Comparison of ENCODE assay signal across 8 mouse cellular contexts in genomic region chr9:64021853-64022561, GRCm38 (mm10). TPM values are rescaled to one million over a fixed set of nuclear protein-coding genes. Genes with fewer than 3 reads are reported as not detected.
DNase-seq lines count a peak whose midpoint lies in the region; ATAC-seq and TF ChIP-seq lines count a peak whose summit lies in the region.

Gene Smad6 (minus strand): TSS chr9:64022059.

- peaks cover 0 to 34% of the 10 kb centered on the region in 2 experiments; a peak in 2 of 4 replicates for H3K4me1 ChIP-seq in CH12.LX (ENCODE audit: control insufficient read depth in 1 of 2, insufficient read depth in 2 of 2)
- peaks cover 23% of the 10 kb centered on the region for H3K4me1 ChIP-seq in forebrain, embryonic 14.5 days (ENCODE audit: control insufficient read depth, insufficient read depth, low read length)
- peaks cover 54% of the 10 kb centered on the region for H3K4me1 ChIP-seq in liver, postnatal 0 days (ENCODE audit: insufficient read depth)
- H3K4me1 ChIP-seq in neural tube, embryonic 13.5 days (replicated peaks): peaks cover 66% of the 10 kb centered on the region
- H3K4me1 ChIP-seq in thymus, adult 2 months (replicated peaks; ENCODE audit: control insufficient read depth, insufficient read depth, low read length): peaks cover 33% of the 10 kb centered on the region

- H3K79me2 ChIP-seq in CH12.LX (replicated peaks; ENCODE audit: control insufficient read depth, extremely low read depth, insufficient read depth, poor library complexity, severe bottlenecking): no peaks in the 10 kb centered on the region

- no peak for TF ChIP-seq RAD21 in CH12.LX (IDR thresholded peaks at IDR 0.05; ENCODE audit: low read depth, low read length)

- peak within 1 kb of the TSS; percentile 65 for H3K4me2 ChIP-seq in CH12.LX (ENCODE audit: insufficient read depth, low read depth, poor library complexity, severe bottlenecking)
- peak within 1 kb of the TSS; percentile 89 for H3K4me2 ChIP-seq in forebrain, embryonic 14.5 days (ENCODE audit: low read length)
- H3K4me2 ChIP-seq in liver, postnatal 0 days (ENCODE audit: low read depth, low read length): peak within 1 kb of the TSS; percentile 98
- H3K4me2 ChIP-seq in neural tube, embryonic 13.5 days: peak within 1 kb of the TSS; percentile 83

- in situ Hi-C loops in CH12.LX (cut with MboI; ENCODE audit: low pct_ligation_motif_present, low pct_unique_long_range_greater_than_20kb, low sequenced_read_pairs): no loop called here

- peaks cover 5% of the 10 kb centered on the region for H3K27me3 ChIP-seq in CH12.LX (replicated peaks)
- peaks cover 21% of the 10 kb centered on the region for H3K27me3 ChIP-seq in forebrain, embryonic 14.5 days (replicated peaks; ENCODE audit: control insufficient read depth, insufficient read depth, low read length)
- peaks cover 49% of the 10 kb centered on the region for H3K27me3 ChIP-seq in liver, postnatal 0 days (ENCODE audit: insufficient read depth, low read length)
- H3K27me3 ChIP-seq in neural tube, embryonic 13.5 days: peaks cover 37% of the 10 kb centered on the region
- H3K27me3 ChIP-seq in thymus, adult 2 months (ENCODE audit: control insufficient read depth, insufficient read depth, low read length): peaks cover 26% of the 10 kb centered on the region

- H3K36me3 ChIP-seq in CH12.LX (replicated peaks in 1 of 2; ENCODE audit: control insufficient read depth in 1 of 2, insufficient read depth in 1 of 2, low read length in 1 of 2): no peaks in the 10 kb centered on the region
- no peaks in the 10 kb centered on the region for H3K36me3 ChIP-seq in forebrain, embryonic 14.5 days (ENCODE audit: control insufficient read depth, insufficient read depth, low read length)
- no peaks in the 10 kb centered on the region for H3K36me3 ChIP-seq in liver, postnatal 0 days (replicated peaks; ENCODE audit: insufficient read depth, low read length)
- no peaks in the 10 kb centered on the region for H3K36me3 ChIP-seq in neural tube, embryonic 13.5 days
- H3K36me3 ChIP-seq in thymus, adult 2 months (ENCODE audit: control insufficient read depth, insufficient read depth, low read length): no peaks in the 10 kb centered on the region

- peaks cover 24% of the 10 kb centered on the region for H3K9me3 ChIP-seq in CH12.LX (replicated peaks; ENCODE audit: low read length)
- no peaks in the 10 kb centered on the region for H3K9me3 ChIP-seq in forebrain, embryonic 14.5 days (replicated peaks; ENCODE audit: control insufficient read depth, low read length)
- no peaks in the 10 kb centered on the region for H3K9me3 ChIP-seq in liver, postnatal 0 days (ENCODE audit: low read length)
- H3K9me3 ChIP-seq in neural tube, embryonic 13.5 days: no peaks in the 10 kb centered on the region

- WGBS in forebrain, embryonic 14.5 days: under 1% methylated on average over 56 of the region's 60 CpGs
- under 1% methylated on average over 60 of the region's 60 CpGs for WGBS in large intestine, adult 2 months
- WGBS in liver, postnatal 0 days (ENCODE audit: insufficient replicate concordance): under 1% methylated on average over 60 of the region's 60 CpGs
- under 1% methylated on average over 59 of the region's 60 CpGs for WGBS in neural tube, embryonic 13.5 days
- WGBS in thymus, adult 2 months: under 1% methylated on average over 60 of the region's 60 CpGs

- no peak for TF ChIP-seq POLR2A in CH12.LX (IDR thresholded peaks at IDR 0.05; ENCODE audit: low read depth, low read length)
- no peak for TF ChIP-seq POLR2A in thymus, adult 2 months (IDR thresholded peaks at IDR 0.05; ENCODE audit: control insufficient read depth, extremely low read depth, insufficient read depth, low read length, poor library complexity)

- peak within 1 kb of the TSS in 2 of 3 experiments; percentile 33 to 51 for H3K4me3 ChIP-seq in CH12.LX (replicated peaks in 1 of 3; ENCODE audit: low read depth in 2 of 3, low read length in 2 of 3, poor library complexity in 1 of 3)
- peak within 1 kb of the TSS; percentile 53 for H3K4me3 ChIP-seq in forebrain, embryonic 14.5 days (ENCODE audit: low read depth, low read length)
- peak within 1 kb of the TSS; percentile 62 for H3K4me3 ChIP-seq in liver, postnatal 0 days (ENCODE audit: low read depth, low read length)
- H3K4me3 ChIP-seq in neural tube, embryonic 13.5 days: peak within 1 kb of the TSS; percentile 66
- peak within 1 kb of the TSS; percentile 53 for H3K4me3 ChIP-seq in thymus, adult 2 months (ENCODE audit: control insufficient read depth, insufficient read depth, low read length)

- H3K9ac ChIP-seq in CH12.LX (ENCODE audit: insufficient read depth, low read depth): peak within 1 kb of the TSS; percentile 39; the same call in 1 of the 2 replicates
- H3K9ac ChIP-seq in forebrain, embryonic 14.5 days (ENCODE audit: low read length): peak within 1 kb of the TSS; percentile 78
- H3K9ac ChIP-seq in liver, postnatal 0 days (replicated peaks): peak within 1 kb of the TSS; percentile 73
- H3K9ac ChIP-seq in neural tube, embryonic 13.5 days: peak within 1 kb of the TSS; percentile 86

- no peak within 1 kb of the TSS for H3K27ac ChIP-seq in CH12.LX (ENCODE audit: insufficient read depth, low read depth)
- H3K27ac ChIP-seq in forebrain, embryonic 14.5 days (ENCODE audit: low read depth, low read length): peak within 1 kb of the TSS; percentile 78
- H3K27ac ChIP-seq in liver, postnatal 0 days (ENCODE audit: low read depth): peak within 1 kb of the TSS; percentile 96
- H3K27ac ChIP-seq in neural tube, embryonic 13.5 days (replicated peaks): peak within 1 kb of the TSS; percentile 74
- no peak within 1 kb of the TSS for H3K27ac ChIP-seq in thymus, adult 2 months (ENCODE audit: control insufficient read depth, insufficient read depth, low read length)

- peak; percentile 63 for ATAC-seq in forebrain, embryonic 14.5 days
- peak; percentile 37 for ATAC-seq in liver, postnatal 0 days
- ATAC-seq in neural tube, embryonic 13.5 days (ENCODE audit: low read depth): peak; percentile 71

- DNase-seq in CH12.LX (ENCODE audit: extremely low read depth): no peak
- DNase-seq in brain, adult 2 months (ENCODE audit: low read depth, low spot score): peak; percentile 67
- DNase-seq in forebrain, embryonic 14.5 days (ENCODE audit: low spot score): peak; percentile 96
- DNase-seq in heart, postnatal 10 days: peak; percentile 93 to 95
- DNase-seq in large intestine, adult 2 months (ENCODE audit: low read depth, low spot score): no peak
- peak; percentile 89 for DNase-seq in liver, postnatal 0 days
- DNase-seq in thymus, adult 2 months: peak; percentile 67

- no peak for TF ChIP-seq CTCF in CH12.LX (conservative IDR thresholded peaks at IDR 0.05 in 1 of 2, IDR thresholded peaks at IDR 0.05 in 1 of 2; ENCODE audit: low read depth in 2 of 2, low read length in 2 of 2)
- TF ChIP-seq CTCF in liver, postnatal 0 days (IDR thresholded peaks at IDR 0.05; ENCODE audit: low read depth): peak; percentile 24; the same call in 1 of the 2 replicates
- TF ChIP-seq CTCF in thymus, adult 2 months (IDR thresholded peaks at IDR 0.05; ENCODE audit: borderline replicate concordance, control insufficient read depth, extremely low read depth, insufficient read depth, low read length, poor library complexity): no peak

- TF ChIP-seq EP300 in CH12.LX (IDR thresholded peaks at IDR 0.05; ENCODE audit: low read length): no peak
- TF ChIP-seq EP300 in liver, postnatal 0 days (IDR thresholded peaks at IDR 0.05; ENCODE audit: low read depth): peak; percentile 75

- dilution Hi-C loops in CH12.LX (cut with MboI; ENCODE audit: extremely low pct_ligation_motif_present, extremely low pct_unique_long_range_greater_than_20kb, low sequenced_read_pairs): no loop called here

- intact Hi-C loops in heart, postnatal 10 days (cut with DNase I): loop anchor here (1.0 kb wide), 1 partner anchor 63 kb away; no protein-coding TSS in a partner anchor

TF ChIP-seq in CH12.LX, 34 proteins besides CTCF, POLR2A, EP300 and RAD21:
- TF ChIP-seq USF1 (IDR thresholded peaks at IDR 0.05; ENCODE audit: low read depth, low read length) (no peak), KAT2A (IDR thresholded peaks at IDR 0.05; ENCODE audit: insufficient replicate concordance, low read length) (no peak)
TF ChIP-seq in CH12.LX: peak in this region for 0.

RNA-seq across cellular contexts. Expression of gene Smad6, which starts in this region (rescaled TPM):
- total RNA-seq in CH12.LX (2012; rRNA removed) (not detected in 2 replicates), CH12.LX (2014; rRNA removed) (not detected in 2 replicates)
- 0.35 TPM in 1 of 2 replicates, not detected in the other for polyA plus RNA-seq in CH12.LX (2012; ENCODE audit: insufficient read length, low read depth)
- polyA plus RNA-seq in forebrain, embryonic 14.5 days (2014; fragmentation: Nextera tagmentation; extraction: Ambion mirVana): 1.8 and 1.9 TPM in 2 replicates
- total RNA-seq in heart, postnatal 10 days (2021): 10 to 100 TPM; 16.1 to 19.4 TPM
- 14.6 and 21.9 TPM in 2 replicates for polyA plus RNA-seq in large intestine, adult 2 months (2012; rRNA removed)
- 1.8 and 2.9 TPM in 2 replicates for polyA plus RNA-seq in liver, postnatal 0 days (2015; fragmentation: Nextera tagmentation; extraction: Ambion mirVana)
- 3.8 and 4.1 TPM in 2 replicates for polyA plus RNA-seq in neural tube, embryonic 13.5 days (2015; fragmentation: Nextera tagmentation; extraction: Ambion mirVana)
- polyA plus RNA-seq in thymus, adult 2 months (2012; rRNA removed): 6.5 and 8.0 TPM in 2 replicates

Comparison
In these comparisons a context has a peak if more than half of its experiments do, and no peak if none do; other contexts are left out.
1. RNA of gene Smad6 (total RNA-seq): 16.1 to 19.4 TPM in heart, postnatal 10 days; not detected in CH12.LX; every median in the first group is over 10 times any median in the second.
2. DNase-seq: peak in brain, adult 2 months (single experiment), forebrain, embryonic 14.5 days (single experiment), heart, postnatal 10 days (2 of 2), liver, postnatal 0 days (single experiment) and thymus, adult 2 months (single experiment); none in CH12.LX (single experiment) and large intestine, adult 2 months (single experiment).
3. H3K27ac ChIP-seq: peak in forebrain, embryonic 14.5 days (single experiment), liver, postnatal 0 days (single experiment) and neural tube, embryonic 13.5 days (single experiment); none in CH12.LX (single experiment) and thymus, adult 2 months (single experiment).
4. Peak in every context shown above with its lines, with median percentiles within 50 percentile points of each other: H3K4me2 ChIP-seq, H3K4me3 ChIP-seq, H3K9ac ChIP-seq and ATAC-seq.